Mouse (Mus musculus) hematopoietic multipotent progenitor cell, adult 10-12 weeks (in vitro differentiated cells): Measurements from ENCODE around the gene Top2a. TPM values are rescaled to one million over a fixed set of nuclear protein-coding genes. Genes with fewer than 3 reads are reported as not detected.

Source experiments
- polyA plus RNA-seq: library from polyadenylated mRNA; stranded (reverse); fragments of >175 nt; gene quantifications from 2 replicates; pipeline ENCODE4 v1.2.3, GENCODE M21; 2012; ENCODE audit warnings: low replicate concordance

Gene Top2a
- polyA plus RNA-seq: 1.2 and 20.8 TPM in 2 replicates

DNA sequence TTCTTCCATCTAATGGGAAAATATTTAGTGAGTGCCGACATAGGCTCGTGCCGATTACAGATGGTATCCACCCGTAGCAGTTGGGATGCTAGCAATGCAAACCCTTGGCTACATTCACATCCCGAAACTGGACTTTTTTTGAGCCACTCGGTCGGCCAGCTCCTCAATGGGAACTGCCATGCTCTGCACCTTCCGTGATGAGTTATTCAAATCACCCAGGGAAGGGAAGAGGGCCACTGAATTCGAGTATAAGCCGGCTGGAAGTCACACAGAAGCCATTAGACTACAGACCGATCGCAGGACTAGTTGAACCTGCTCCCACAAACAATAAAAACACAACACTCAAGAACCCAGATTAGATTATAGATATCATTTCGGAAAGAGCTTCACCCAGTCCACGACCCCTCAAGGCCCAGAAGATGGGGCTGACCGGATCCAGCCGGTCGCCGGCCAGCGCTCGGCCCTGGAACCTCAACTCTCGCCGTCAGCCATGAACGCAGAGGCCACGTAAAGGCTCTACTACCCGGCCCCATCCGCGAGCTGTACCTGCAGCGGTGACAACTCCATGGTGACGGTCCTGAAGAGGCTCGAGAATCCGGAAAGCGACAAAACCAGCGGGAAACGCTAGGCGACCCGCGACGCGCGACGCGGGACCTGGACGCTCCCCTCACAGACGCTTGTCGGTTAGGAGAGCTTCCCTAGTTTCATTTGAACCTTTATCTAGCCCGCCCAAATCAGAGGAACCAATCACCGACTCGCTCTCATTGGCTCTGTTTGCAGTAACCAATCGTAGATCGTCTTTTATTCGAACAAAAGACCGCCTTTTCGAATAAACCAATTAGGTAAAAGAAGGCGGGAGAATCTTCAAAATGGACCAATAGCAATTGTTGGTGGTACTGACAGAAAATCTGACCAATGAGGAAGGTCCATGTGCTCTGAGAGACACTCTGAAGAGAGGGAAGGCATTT lies at the start of gene Top2a:
Gene Top2a, minus strand, starts transcription at position 690 of the 968 bp plus-strand sequence.

DNA sequence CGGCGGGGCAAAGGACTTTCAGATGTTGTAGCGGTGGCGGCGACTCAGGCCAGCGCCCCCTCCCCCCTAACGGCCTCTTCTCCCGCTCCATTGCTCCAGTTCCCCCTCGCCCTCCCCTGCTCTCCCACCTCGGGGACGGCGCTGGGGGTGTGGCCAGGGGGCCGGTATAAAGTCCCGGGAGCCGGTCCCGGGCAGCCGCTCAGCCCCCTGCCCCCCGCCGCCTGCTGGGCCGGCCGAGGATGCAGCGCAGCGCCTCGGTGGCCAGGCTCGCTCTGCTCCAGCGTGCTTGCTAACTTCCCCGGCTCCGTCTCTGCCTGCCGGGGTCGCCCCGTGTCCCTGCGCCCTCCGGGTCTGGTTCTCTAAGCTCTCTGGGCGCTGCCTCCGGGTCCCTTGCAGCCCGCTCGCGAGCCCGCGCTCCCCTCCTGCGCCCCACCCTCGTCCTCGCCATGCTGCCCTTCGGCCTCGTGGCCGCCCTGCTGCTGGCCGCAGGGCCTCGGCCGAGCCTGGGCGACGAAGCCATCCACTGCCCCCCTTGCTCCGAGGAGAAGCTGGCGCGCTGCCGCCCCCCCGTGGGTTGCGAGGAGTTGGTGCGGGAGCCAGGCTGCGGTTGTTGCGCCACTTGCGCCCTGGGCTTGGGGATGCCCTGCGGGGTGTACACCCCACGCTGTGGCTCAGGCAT lies 17.2 kb upstream of the Top2a start, which contains the start of gene Igfbp4:
Gene Igfbp4, plus strand, starts transcription at position 194 of the 679 bp plus-strand sequence.

DNA sequence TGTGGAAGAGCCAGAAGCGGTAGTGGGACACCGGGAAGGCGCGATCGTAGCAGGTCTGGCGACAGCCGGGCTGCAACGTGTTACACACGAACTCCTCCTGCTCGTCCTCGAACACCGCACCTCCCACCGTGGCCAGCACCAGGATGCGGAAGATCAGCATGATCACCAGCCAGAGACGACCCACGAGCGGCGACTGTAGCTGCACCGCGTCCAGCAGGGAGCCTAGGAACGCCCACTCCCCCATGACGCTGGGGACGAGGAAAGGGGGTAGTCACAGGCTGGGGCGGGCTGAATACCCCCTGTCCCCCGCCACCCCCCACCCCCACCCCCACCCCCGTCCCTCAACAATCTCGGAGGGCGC lies 41.2 kb downstream of the Top2a start, which contains the start of gene Gjd3:
Gene Gjd3, minus strand, starts transcription at position 244 of the 361 bp plus-strand sequence.

Other genes with a start within 250 kb of the Top2a start
- 4.5 and 4.7 TPM in 2 replicates for gene Nr1d1, start 248.9 kb downstream of the Top2a start, polyA plus RNA-seq
- gene Msl1, start 228.7 kb downstream of the Top2a start, polyA plus RNA-seq: 57.1 and 163 TPM in 2 replicates
- 42.9 and 45.2 TPM in 2 replicates for gene Casc3, start 219.3 kb downstream of the Top2a start, polyA plus RNA-seq
- 1.3 and 3.6 TPM in 2 replicates for gene Rapgefl1, start 187.4 kb downstream of the Top2a start, polyA plus RNA-seq
- 50.0 and 56.4 TPM in 2 replicates for gene Wipf2, start 160.6 kb downstream of the Top2a start, polyA plus RNA-seq
- 0.40 and 0.89 TPM in 2 replicates for gene Cdc6, start 116.4 kb downstream of the Top2a start, polyA plus RNA-seq
- gene Rara, start 96.4 kb downstream of the Top2a start, polyA plus RNA-seq: 162 and 425 TPM in 2 replicates
- 0.40 TPM in 1 of 2 replicates, not detected in the other for gene Gjd3, start 41.2 kb downstream of the Top2a start, polyA plus RNA-seq
- 197 and 283 TPM in 2 replicates for gene Igfbp4, start 17.1 kb upstream of the Top2a start, polyA plus RNA-seq
- gene Tns4, start 65.1 kb upstream of the Top2a start, polyA plus RNA-seq: 0.48 and 1.1 TPM in 2 replicates
- 52.0 and 79.1 TPM in 2 replicates for gene Ccr7, start 130.9 kb upstream of the Top2a start, polyA plus RNA-seq
- gene Smarce1, start 206.8 kb upstream of the Top2a start, polyA plus RNA-seq: 176 and 278 TPM in 2 replicates
- 0.89 and 1.3 TPM in 2 replicates for gene Krt222, start 219.9 kb upstream of the Top2a start, polyA plus RNA-seq